Mouse (Mus musculus): ENCODE data around the gene Dync1h1. TPM values are rescaled to one million over a fixed set of nuclear protein-coding genes. Genes with fewer than 3 reads are reported as not detected.
A peak's percentile ranks its signal among the peaks of the same experiment; 100 is the strongest.

Gene Dync1h1
- polyA plus RNA-seq, 1 experiment from 2014 or later: 42.0 TPM

- H3K27ac ChIP-seq (replicated peaks): peak overlapping the region; percentile 70
- no peaks in the 10 kb centered on the region for H3K27me3 ChIP-seq (replicated peaks)
- H3K36me3 ChIP-seq: no peaks in the 10 kb centered on the region
- 1% methylated on average over 27 of the region's 27 CpGs for WGBS
- peak overlapping the region; percentile 48 for H3K4me3 ChIP-seq
- H3K9ac ChIP-seq: peak overlapping the region; percentile 76
- peaks cover 21% of the 10 kb centered on the region for H3K4me1 ChIP-seq
- peak overlapping the region; percentile 76 for H3K4me2 ChIP-seq
- no peaks in the 10 kb centered on the region for H3K9me3 ChIP-seq
- peak; percentile 68 for ATAC-seq (ENCODE audit: extremely low read depth, insufficient number of reproducible peaks, low FRiP score, low TSS enrichment)
Observed at GRCm38 (mm10) chr12:110706337-110707231, 105.3 kb downstream of the Dync1h1 start.

DNA sequence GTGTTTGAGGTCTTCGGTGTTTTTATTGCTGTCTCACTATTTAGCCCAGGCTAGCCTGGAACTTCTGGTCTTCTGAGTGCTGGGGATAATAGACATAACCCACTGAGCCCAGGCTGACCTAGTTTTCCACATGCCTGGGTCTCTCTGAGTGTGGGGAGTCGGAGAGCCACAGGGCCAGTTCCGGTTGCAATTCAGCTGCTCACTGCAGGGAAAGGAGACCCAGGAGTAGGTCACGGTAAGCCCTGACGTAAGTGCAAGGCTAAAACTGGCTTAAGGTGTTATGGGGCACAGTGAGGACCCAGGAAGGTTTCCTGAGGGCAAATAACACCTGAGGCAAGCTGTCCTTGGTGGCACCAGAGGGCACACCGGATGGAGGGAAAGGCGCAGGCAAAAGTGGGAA, 106.2 kb downstream of the Dync1h1 start:
- ATAC-seq (ENCODE audit: extremely low read depth, insufficient number of reproducible peaks, low FRiP score, low TSS enrichment): no peak
- WGBS: 87% methylated on average over 7 of the region's 7 CpGs

DNA sequence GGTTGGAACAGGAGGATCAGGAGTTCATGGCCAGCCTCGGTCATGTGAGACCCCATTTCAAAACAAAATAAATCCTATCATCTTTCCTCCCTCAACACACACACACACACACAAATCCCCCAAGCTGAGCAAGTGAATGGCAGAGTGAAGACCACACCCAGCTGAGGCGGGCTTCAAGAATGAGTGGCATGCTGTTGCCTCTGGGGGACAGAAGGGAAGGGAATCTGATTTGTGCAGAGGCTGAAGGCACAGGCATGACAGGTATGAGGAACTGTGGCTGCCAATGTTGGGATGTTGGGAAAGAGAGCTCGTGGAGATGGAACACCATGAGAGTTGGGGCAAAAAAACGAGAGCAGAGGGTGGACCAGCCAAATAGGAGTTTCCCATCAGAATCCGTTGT, 110.0 kb downstream of the Dync1h1 start:
- Histone ChIP-seq H3K27me3 (replicated peaks) (no peaks in the 10 kb centered on the region), H3K9ac (no peak overlapping the region), H3K9me3 (peaks cover 6% of the 10 kb centered on the region; the same call in 1 of the 2 replicates), H3K36me3 (no peaks in the 10 kb centered on the region), H3K4me2 (no peak overlapping the region), H3K4me3 (no peak overlapping the region), H3K4me1 (peaks cover 3% of the 10 kb centered on the region), H3K27ac (replicated peaks) (no peak overlapping the region)
- no peak for ATAC-seq (ENCODE audit: extremely low read depth, insufficient number of reproducible peaks, low FRiP score, low TSS enrichment)
- WGBS: 47% methylated on average over 5 of the region's 5 CpGs

More for the DNA sequence above, 106.2 kb downstream of the Dync1h1 start:
- peak overlapping the region; percentile 76 for H3K4me2 ChIP-seq
- H3K4me1 ChIP-seq: peaks cover 17% of the 10 kb centered on the region
- no peaks in the 10 kb centered on the region for H3K9me3 ChIP-seq
- H3K27me3 ChIP-seq (replicated peaks): no peaks in the 10 kb centered on the region
- H3K27ac ChIP-seq (replicated peaks): no peak overlapping the region
- no peak overlapping the region for H3K9ac ChIP-seq
- no peaks in the 10 kb centered on the region for H3K36me3 ChIP-seq
- H3K4me3 ChIP-seq: no peak overlapping the region

DNA sequence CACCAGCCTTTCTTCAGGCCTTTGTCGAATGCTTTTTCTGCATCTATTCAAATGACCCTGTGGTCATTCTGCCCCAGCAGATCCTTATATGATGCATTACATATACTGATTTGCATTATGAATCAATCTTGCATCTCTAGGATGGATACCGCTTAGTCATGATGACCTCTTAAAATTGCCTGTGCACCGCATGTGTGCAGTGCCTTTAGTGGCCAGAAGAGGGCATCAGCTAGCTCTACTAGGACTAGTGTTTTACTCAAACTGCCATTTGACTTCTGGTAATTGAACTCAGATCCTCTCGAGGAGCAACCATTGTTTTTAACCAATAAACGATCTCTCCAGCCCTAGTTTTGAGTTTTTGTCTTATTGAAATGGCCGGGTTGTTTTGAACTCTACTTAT, 112.5 kb downstream of the Dync1h1 start:
- no peak overlapping the region for H3K27ac ChIP-seq (replicated peaks)
- peaks cover 4% of the 10 kb centered on the region for H3K27me3 ChIP-seq (replicated peaks)
- no peaks in the 10 kb centered on the region for H3K4me1 ChIP-seq
- no peak overlapping the region for H3K4me3 ChIP-seq
- H3K9me3 ChIP-seq: peaks cover 6% of the 10 kb centered on the region; the same call in 1 of the 2 replicates
- no peak for ATAC-seq (ENCODE audit: extremely low read depth, insufficient number of reproducible peaks, low FRiP score, low TSS enrichment)
- no peaks in the 10 kb centered on the region for H3K36me3 ChIP-seq
- no peak overlapping the region for H3K9ac ChIP-seq
- H3K4me2 ChIP-seq: no peak overlapping the region
- WGBS: 90% methylated on average over 6 of the region's 6 CpGs

GRCm38 (mm10) chr12:110714215-110714614, 113.0 kb downstream of the Dync1h1 start:
- 86% methylated on average over 6 of the region's 6 CpGs for WGBS
- H3K4me2 ChIP-seq: no peak overlapping the region
- H3K27ac ChIP-seq (replicated peaks): no peak overlapping the region
- no peak overlapping the region for H3K9ac ChIP-seq
- no peak overlapping the region for H3K4me3 ChIP-seq
- no peaks in the 10 kb centered on the region for H3K36me3 ChIP-seq
- no peak for ATAC-seq (ENCODE audit: extremely low read depth, insufficient number of reproducible peaks, low FRiP score, low TSS enrichment)
- H3K27me3 ChIP-seq (replicated peaks): peaks cover 6% of the 10 kb centered on the region
- H3K9me3 ChIP-seq: peaks cover 6% of the 10 kb centered on the region; the same call in 1 of the 2 replicates
- no peaks in the 10 kb centered on the region for H3K4me1 ChIP-seq

DNA sequence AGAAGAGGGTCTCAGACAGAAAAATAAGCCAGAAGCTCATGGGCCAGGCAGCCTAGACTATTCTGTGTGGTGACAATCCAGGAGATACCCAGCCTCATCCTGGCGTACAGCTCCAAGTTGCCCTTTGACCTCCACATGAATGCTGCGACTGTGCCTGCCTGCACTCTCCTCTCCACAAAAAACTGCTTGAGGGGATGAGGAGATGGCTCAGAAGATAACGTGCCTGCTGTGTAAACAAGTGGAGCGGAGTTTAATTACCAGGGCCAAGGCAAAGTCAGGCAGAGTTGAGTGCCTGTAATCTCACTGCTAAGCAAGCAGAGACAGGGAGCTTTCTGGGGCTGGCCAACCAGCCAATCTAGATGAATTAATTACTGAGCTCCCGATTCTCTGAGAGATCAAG, 114.8 kb downstream of the Dync1h1 start:
- H3K9ac ChIP-seq: no peak overlapping the region
- H3K4me3 ChIP-seq: no peak overlapping the region
- H3K9me3 ChIP-seq: peaks cover 6% of the 10 kb centered on the region; the same call in 1 of the 2 replicates
- peaks cover 16% of the 10 kb centered on the region for H3K27me3 ChIP-seq (replicated peaks)
- no peaks in the 10 kb centered on the region for H3K36me3 ChIP-seq
- 25% methylated on average over 5 of the region's 5 CpGs for WGBS
- H3K4me2 ChIP-seq: no peak overlapping the region
- H3K27ac ChIP-seq (replicated peaks): no peak overlapping the region
- ATAC-seq (ENCODE audit: extremely low read depth, insufficient number of reproducible peaks, low FRiP score, low TSS enrichment): no peak
- H3K4me1 ChIP-seq: no peaks in the 10 kb centered on the region

Small RNA genes within 50 kb of the gene (microRNA-seq; reads per million reads assigned to microRNA genes)
- gene Gm27299: not detected

Other genes with a start within 250 kb of the Dync1h1 start
- gene Ppp2r5c, start 154.3 kb upstream of the Dync1h1 start, polyA plus RNA-seq (2015; fragmentation: Nextera tagmentation; extraction: Ambion mirVana): 113 and 127 TPM in 2 replicates
- gene 1700001K19Rik, start 81.2 kb downstream of the Dync1h1 start, polyA plus RNA-seq (2015; fragmentation: Nextera tagmentation; extraction: Ambion mirVana): not detected in 2 replicates
- gene Hsp90aa1, start 101.3 kb downstream of the Dync1h1 start, polyA plus RNA-seq (2015; fragmentation: Nextera tagmentation; extraction: Ambion mirVana): 698 and 779 TPM in 2 replicates
- gene Wdr20, start 136.5 kb downstream of the Dync1h1 start, polyA plus RNA-seq (2015; fragmentation: Nextera tagmentation; extraction: Ambion mirVana): 14.3 and 14.5 TPM in 2 replicates
- gene Mok, start 239.5 kb downstream of the Dync1h1 start, polyA plus RNA-seq (2015; fragmentation: Nextera tagmentation; extraction: Ambion mirVana): 2.7 and 3.5 TPM in 2 replicates
- 4.1 and 4.3 TPM in 2 replicates for gene Zfp839, start 248.8 kb downstream of the Dync1h1 start, polyA plus RNA-seq (2015; fragmentation: Nextera tagmentation; extraction: Ambion mirVana)